Mouse (Mus musculus) liver, embryonic 13.5 days (tissue): Measurements from ENCODE around the gene Gmpr2. TPM values are rescaled to one million over a fixed set of nuclear protein-coding genes. Genes with fewer than 3 reads are reported as not detected.
A peak's percentile ranks its signal among the peaks of the same experiment; 100 is the strongest.

ENCODE experiments used
- ATAC-seq: fragments of 200-750 bp; cut with Nextera tagmentation; 2 replicates; pipeline ENCODE4 v1.8.0; 2017; ENCODE audit warnings: low read depth, mild to moderate bottlenecking, moderate number of reproducible peaks, moderate library complexity
- DNase-seq: peaks from one replicate; pipeline ENCODE4 v3.0.0; 2022
- H3K27ac ChIP-seq: fragments of 300-500 bp; sonication (generic); 2 replicates; pipeline ENCODE4 v1.5.1; 2015; ENCODE audit warnings: moderate library complexity, mild to moderate bottlenecking, inconsistent platforms
- H3K27me3 ChIP-seq: fragments of 300-500 bp; sonication (generic); 2 replicates; pipeline ENCODE4 v1.6.1; 2015; ENCODE audit warnings: mild to moderate bottlenecking, inconsistent platforms
- H3K36me3 ChIP-seq: fragments of 300-500 bp; sonication (generic); 2 replicates; pipeline ENCODE4 v1.6.1; 2015; ENCODE audit warnings: mild to moderate bottlenecking, inconsistent platforms
- H3K4me1 ChIP-seq: fragments of 300-500 bp; sonication (generic); replicated peaks from 2 replicates; pipeline ENCODE4 v1.6.1; 2015; ENCODE audit warnings: inconsistent platforms
- H3K4me2 ChIP-seq: fragments of 300-500 bp; sonication (generic); 2 replicates; pipeline ENCODE4 v1.6.1; 2015; ENCODE audit warnings: inconsistent platforms, mild to moderate bottlenecking, moderate library complexity
- H3K4me3 ChIP-seq: fragments of 300-500 bp; sonication (generic); replicated peaks from 2 replicates; pipeline ENCODE4 v1.5.1; 2015; ENCODE audit warnings: mild to moderate bottlenecking, inconsistent platforms
- H3K9ac ChIP-seq: fragments of 300-500 bp; sonication (generic); 2 replicates; pipeline ENCODE4 v1.6.1; 2015; ENCODE audit warnings: mild to moderate bottlenecking, inconsistent platforms
- H3K9me3 ChIP-seq: fragments of 300-500 bp; sonication (generic); replicated peaks from 2 replicates; pipeline ENCODE4 v1.6.1; 2016; ENCODE audit warnings: inconsistent platforms
- WGBS: fragments of 180-500 bp; shearing (Covaris S2); methylation state at CpG from one replicate; pipeline ENCODE4 v1.1.7; 2015; ENCODE audit not compliant: insufficient replicate concordance; 5-methylcytosine and 5-hydroxymethylcytosine counted together
- polyA plus RNA-seq: library from polyadenylated mRNA; unstranded; fragments of >200 nt; fragmentation: Nextera tagmentation; extraction: Ambion mirVana; gene quantifications from 2 replicates; pipeline ENCODE4 v1.2.1, GENCODE M21; 2015

Gmpr2 gene
- polyA plus RNA-seq, 1 experiment from 2014 or later = 29.6 TPM

GRCm38 (mm10) chr14:55714893-55715292 is 43.2 kb downstream of the Gmpr2 start:
- no peak overlapping the region for H3K27ac ChIP-seq
- peaks cover 39% of the 10 kb centered on the region for H3K4me1 ChIP-seq
- no peak overlapping the region for H3K9ac ChIP-seq
- no peak overlapping the region for H3K4me2 ChIP-seq
- no peak overlapping the region for H3K4me3 ChIP-seq
- WGBS = 28% methylated on average over 6 of the region's 6 CpGs
- DNase-seq (no peak), ATAC-seq (no peak)
- no peaks in the 10 kb centered on the region for H3K9me3 ChIP-seq
- H3K27me3 ChIP-seq = peaks cover 11% of the 10 kb centered on the region
- H3K36me3 ChIP-seq = peaks cover 29% of the 10 kb centered on the region

- ATAC-seq (no peak), DNase-seq (no peak)
- Histone ChIP-seq H3K4me2 (no peak overlapping the region), H3K36me3 (peaks cover 32% of the 10 kb centered on the region), H3K27me3 (peaks cover 11% of the 10 kb centered on the region), H3K4me3 (no peak overlapping the region), H3K9ac (no peak overlapping the region), H3K9me3 (no peaks in the 10 kb centered on the region), H3K4me1 (peaks cover 39% of the 10 kb centered on the region), H3K27ac (no peak overlapping the region)
- WGBS = 88% methylated on average over 6 of the region's 6 CpGs
Measured at GRCm38 (mm10) chr14:55716271-55716670, 44.5 kb downstream of the Gmpr2 start.

GRCm38 (mm10) chr14:55716884-55717283 is 45.1 kb downstream of the Gmpr2 start:
- H3K4me2 ChIP-seq = no peak overlapping the region
- peaks cover 42% of the 10 kb centered on the region for H3K4me1 ChIP-seq
- H3K9me3 ChIP-seq = no peaks in the 10 kb centered on the region
- 77% methylated on average over 8 of the region's 8 CpGs for WGBS
- DNase-seq (no peak), ATAC-seq (no peak)
- peaks cover 32% of the 10 kb centered on the region for H3K36me3 ChIP-seq
- H3K27ac ChIP-seq = no peak overlapping the region
- no peak overlapping the region for H3K4me3 ChIP-seq
- peaks cover 11% of the 10 kb centered on the region for H3K27me3 ChIP-seq
- H3K9ac ChIP-seq = no peak overlapping the region

- Histone ChIP-seq H3K4me1 (peaks cover 44% of the 10 kb centered on the region), H3K4me3 (no peak overlapping the region), H3K36me3 (peaks cover 32% of the 10 kb centered on the region), H3K9me3 (no peaks in the 10 kb centered on the region), H3K9ac (no peak overlapping the region), H3K27ac (no peak overlapping the region), H3K27me3 (no peaks in the 10 kb centered on the region), H3K4me2 (no peak overlapping the region)
- ATAC-seq (no peak), DNase-seq (no peak)
- WGBS = 74% methylated on average over 6 of the region's 6 CpGs
Measured at GRCm38 (mm10) chr14:55719737-55720136, 48.0 kb downstream of the Gmpr2 start.

GRCm38 (mm10) chr14:55720666-55721065 is 48.9 kb downstream of the Gmpr2 start:
- ATAC-seq (no peak), DNase-seq (no peak)
- 84% methylated on average over 12 of the region's 12 CpGs for WGBS
- H3K9me3 ChIP-seq = no peaks in the 10 kb centered on the region
- H3K4me3 ChIP-seq = no peak overlapping the region
- H3K9ac ChIP-seq = 0 out of 2 replicates have a peak overlapping the region, but pooled peaks have one; percentile 80
- H3K27ac ChIP-seq = 0 out of 2 replicates have a peak overlapping the region, but pooled peaks have one; percentile 84
- H3K27me3 ChIP-seq = no peaks in the 10 kb centered on the region
- H3K4me2 ChIP-seq = peak overlapping the region; percentile 89
- peaks cover 32% of the 10 kb centered on the region for H3K36me3 ChIP-seq
- peaks cover 41% of the 10 kb centered on the region for H3K4me1 ChIP-seq

GRCm38 (mm10) chr14:55721076-55721475 is 49.3 kb downstream of the Gmpr2 start:
- Histone ChIP-seq H3K4me1 (peaks cover 41% of the 10 kb centered on the region), H3K4me3 (peak overlapping the region; percentile 81), H3K36me3 (peaks cover 30% of the 10 kb centered on the region), H3K27ac (peak overlapping the region; percentile 84; the same call in 1 of the 2 replicates), H3K9ac (peak overlapping the region; percentile 80), H3K27me3 (no peaks in the 10 kb centered on the region), H3K9me3 (no peaks in the 10 kb centered on the region), H3K4me2 (peak overlapping the region; percentile 89)
- WGBS = 72% methylated on average over 6 of the region's 6 CpGs
- ATAC-seq (no peak), DNase-seq (no peak)

GRCm38 (mm10) chr14:55721700-55722437 is 50.1 kb downstream of the Gmpr2 start, which contains the start of gene Rabggta:
TSS of gene Rabggta (minus strand) at chr14:55722263.
- H3K4me3 ChIP-seq = peak within 1 kb of the TSS; percentile 81
- H3K9ac ChIP-seq = peak within 1 kb of the TSS; percentile 80
- peak within 1 kb of the TSS; percentile 89 for H3K4me2 ChIP-seq
- DNase-seq = peak; percentile 90
- H3K36me3 ChIP-seq = peaks cover 26% of the 10 kb centered on the region
- H3K9me3 ChIP-seq = no peaks in the 10 kb centered on the region
- WGBS = under 1% methylated on average over 50 of the region's 50 CpGs
- peak; percentile 92 for ATAC-seq
- peak within 1 kb of the TSS; percentile 84 for H3K27ac ChIP-seq
- no peaks in the 10 kb centered on the region for H3K27me3 ChIP-seq
- peaks cover 41% of the 10 kb centered on the region for H3K4me1 ChIP-seq

- DNase-seq = no peak
Measured at GRCm38 (mm10) chr14:55722438-55722945, 50.8 kb downstream of the Gmpr2 start.

GRCm38 (mm10) chr14:55723433-55723832 is 51.7 kb downstream of the Gmpr2 start:
- Histone ChIP-seq H3K9me3 (no peaks in the 10 kb centered on the region), H3K9ac (no peak overlapping the region), H3K4me1 (peaks cover 43% of the 10 kb centered on the region), H3K27me3 (no peaks in the 10 kb centered on the region), H3K4me2 (no peak overlapping the region), H3K36me3 (peaks cover 13% of the 10 kb centered on the region), H3K27ac (peak overlapping the region; percentile 62), H3K4me3 (no peak overlapping the region)
- DNase-seq (no peak), ATAC-seq (no peak)
- WGBS = 76% methylated on average over 7 of the region's 7 CpGs

More at GRCm38 (mm10) chr14:55722438-55722945, 50.8 kb downstream of the Gmpr2 start:
- WGBS = 26% methylated on average over 8 of the region's 8 CpGs
- peak; percentile 5; the same call in 1 of the 2 replicates for ATAC-seq
- Histone ChIP-seq H3K27me3 (no peaks in the 10 kb centered on the region), H3K4me2 (peak overlapping the region; percentile 89), H3K9me3 (no peaks in the 10 kb centered on the region), H3K9ac (peak overlapping the region; percentile 80), H3K4me3 (peak overlapping the region; percentile 81), H3K4me1 (peaks cover 41% of the 10 kb centered on the region), H3K36me3 (peaks cover 19% of the 10 kb centered on the region), H3K27ac (peak overlapping the region; percentile 62)

GRCm38 (mm10) chr14:55724411-55724871 is 52.7 kb downstream of the Gmpr2 start:
- ATAC-seq (no peak), DNase-seq (no peak)
- no peak overlapping the region for H3K4me3 ChIP-seq
- no peaks in the 10 kb centered on the region for H3K9me3 ChIP-seq
- WGBS = 29% methylated on average over 8 of the region's 8 CpGs
- no peak overlapping the region for H3K27ac ChIP-seq
- H3K27me3 ChIP-seq = no peaks in the 10 kb centered on the region
- H3K4me1 ChIP-seq = peaks cover 46% of the 10 kb centered on the region
- no peak overlapping the region for H3K4me2 ChIP-seq
- H3K9ac ChIP-seq = no peak overlapping the region; the same call in 1 of the 2 replicates
- H3K36me3 ChIP-seq = peaks cover 6% of the 10 kb centered on the region; the same call in 1 of the 2 replicates

GRCm38 (mm10) chr14:55726261-55726660 is 54.5 kb downstream of the Gmpr2 start:
- Histone ChIP-seq H3K4me1 (peaks cover 45% of the 10 kb centered on the region), H3K36me3 (no peaks in the 10 kb centered on the region), H3K9ac (no peak overlapping the region), H3K4me3 (no peak overlapping the region), H3K9me3 (no peaks in the 10 kb centered on the region), H3K27me3 (0 out of 2 replicates have a peak, but pooled peaks cover 4% of the 10 kb centered on the region), H3K27ac (no peak overlapping the region), H3K4me2 (no peak overlapping the region)
- ATAC-seq = no peak
- no peak for DNase-seq
